ENCODE assay signal across 19 mouse cellular contexts in genomic region chr1:191138436-191138835, GRCm38 (mm10). TPM values are rescaled to one million over a fixed set of nuclear protein-coding genes. Genes with fewer than 3 reads are reported as not detected.
"Had no signal": no experiment of that assay in that cellular context is flagged by ENCODE, and none has a peak within 500 bp of the region (broad histone marks: within the 10 kb centered on the region; RNA-seq: fewer than 3 reads in every experiment).

No protein-coding gene starts in this region.

- H3K4me3 ChIP-seq: kidney, embryonic 15.5 days; limb, embryonic 12.5 days; liver, embryonic 15.5 days; midbrain, embryonic 15.5 days; neural tube, embryonic 13.5 days had no signal

- DNase-seq: kidney, adult 2 months; kidney, postnatal 14 days; liver; lung, adult 2 months; lung, postnatal 36 days; right cerebral cortex, postnatal 4 days; spleen, adult 18-20 months; thymus, adult 18-20 months; thymus, postnatal 14 days had no signal

- H3K9ac ChIP-seq: kidney, embryonic 15.5 days; limb, embryonic 12.5 days; liver, embryonic 15.5 days; midbrain, embryonic 15.5 days; neural tube, embryonic 13.5 days had no signal

- H3K36me3 ChIP-seq: kidney, embryonic 15.5 days; limb, embryonic 12.5 days; liver, embryonic 15.5 days; midbrain, embryonic 15.5 days; neural tube, embryonic 13.5 days had no signal

- H3K9me3 ChIP-seq: kidney, embryonic 15.5 days; limb, embryonic 12.5 days; liver, embryonic 15.5 days; midbrain, embryonic 15.5 days; neural tube, embryonic 13.5 days had no signal

- H3K27ac ChIP-seq: kidney, embryonic 15.5 days; limb, embryonic 12.5 days; liver, embryonic 15.5 days; midbrain, embryonic 15.5 days; neural tube, embryonic 13.5 days had no signal

- H3K27me3 ChIP-seq: kidney, embryonic 15.5 days; limb, embryonic 12.5 days; midbrain, embryonic 15.5 days; neural tube, embryonic 13.5 days had no signal

- H3K4me2 ChIP-seq: kidney, embryonic 15.5 days; limb, embryonic 12.5 days; liver, embryonic 15.5 days; midbrain, embryonic 11.5 days; midbrain, embryonic 15.5 days; neural tube, embryonic 13.5 days had no signal

- ATAC-seq: lung, postnatal 0 days; midbrain, embryonic 15.5 days had no signal

- H3K4me1 ChIP-seq: limb, embryonic 12.5 days; midbrain, embryonic 15.5 days; neural tube, embryonic 13.5 days had no signal

RNA-seq across cellular contexts. Expression of gene Fam71a, which starts 26.2 kb away (rescaled TPM):
- total RNA-seq: left cerebral cortex, postnatal 36 days had no signal
- polyA plus RNA-seq: kidney, adult 2 months; kidney, embryonic 15.5 days; limb, embryonic 12.5 days; liver, embryonic 15.5 days; lung, adult 2 months; lung, postnatal 0 days; midbrain, embryonic 11.5 days; midbrain, embryonic 15.5 days; neural tube, embryonic 13.5 days; stomach, embryonic 14.5 days; urinary bladder, adult 2 months had no signal
